Mouse (Mus musculus): Measurements from ENCODE around the gene Pstpip1.

The Pstpip1 gene

DNA sequence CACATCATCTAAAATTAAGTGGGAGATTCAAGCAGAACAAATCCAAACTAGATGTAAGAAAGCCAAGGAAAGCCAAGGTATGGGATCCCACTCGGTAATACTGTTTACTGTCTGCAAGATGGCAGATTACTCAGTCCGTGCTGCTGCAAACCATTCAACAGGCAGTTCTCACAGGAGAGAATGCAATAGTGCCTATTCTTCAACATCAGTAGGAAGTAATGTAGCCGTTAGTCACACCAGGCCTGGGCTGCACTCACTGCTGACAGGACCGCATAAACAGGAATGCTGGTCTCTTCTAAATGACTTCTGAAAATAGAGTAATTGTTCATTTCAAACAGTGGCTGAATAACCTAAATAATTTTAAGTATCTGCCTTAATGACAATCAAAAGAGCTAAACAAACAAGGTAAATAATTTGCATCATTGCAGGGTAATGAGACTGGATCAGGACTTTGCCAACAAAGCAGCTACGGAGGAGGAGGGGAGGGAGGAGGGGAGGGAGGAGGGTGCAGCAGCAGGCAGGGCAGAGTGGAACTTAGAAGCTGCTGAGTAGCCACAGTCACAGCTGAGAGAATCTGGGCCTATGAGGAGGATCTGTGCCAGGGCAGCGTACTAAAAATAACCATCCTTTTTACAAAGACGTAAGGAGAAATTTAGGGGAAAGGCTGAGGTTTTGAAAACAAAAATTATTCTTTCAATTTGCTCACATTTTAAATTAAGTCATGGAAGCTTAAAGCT lies 62.2 kb downstream of the Pstpip1 start:
- peak in 1 of 2 experiments; percentile 49 for DNase-seq (ENCODE audit: low spot score in 2 of 2)

DNA sequence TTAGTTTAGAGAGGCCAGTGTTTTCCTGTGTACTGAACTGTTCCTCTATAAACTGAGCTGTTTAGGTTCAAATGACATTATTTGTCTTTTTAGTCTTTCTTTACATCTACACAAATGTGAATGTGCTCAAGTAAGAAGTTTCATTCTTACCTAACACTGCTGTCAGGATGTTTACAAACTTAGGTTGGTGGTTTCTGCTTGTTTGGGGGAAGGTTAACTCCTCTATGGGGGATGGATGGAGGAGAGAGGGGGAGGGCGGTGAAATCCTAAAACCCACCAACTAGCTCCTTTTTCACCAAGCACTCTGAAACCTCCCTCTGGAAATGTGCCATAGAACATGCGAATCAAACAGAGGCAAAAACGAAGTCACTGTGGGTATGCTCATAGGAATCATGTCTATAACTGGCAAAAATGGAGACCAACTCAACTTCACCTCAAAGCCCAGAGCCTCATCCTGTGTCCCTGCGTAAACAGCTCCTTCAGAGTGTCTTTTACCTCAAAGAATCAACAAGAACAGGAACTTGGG lies 62.8 kb downstream of the Pstpip1 start:
- DNase-seq (ENCODE audit: low spot score in 2 of 2), result no peak

DNA sequence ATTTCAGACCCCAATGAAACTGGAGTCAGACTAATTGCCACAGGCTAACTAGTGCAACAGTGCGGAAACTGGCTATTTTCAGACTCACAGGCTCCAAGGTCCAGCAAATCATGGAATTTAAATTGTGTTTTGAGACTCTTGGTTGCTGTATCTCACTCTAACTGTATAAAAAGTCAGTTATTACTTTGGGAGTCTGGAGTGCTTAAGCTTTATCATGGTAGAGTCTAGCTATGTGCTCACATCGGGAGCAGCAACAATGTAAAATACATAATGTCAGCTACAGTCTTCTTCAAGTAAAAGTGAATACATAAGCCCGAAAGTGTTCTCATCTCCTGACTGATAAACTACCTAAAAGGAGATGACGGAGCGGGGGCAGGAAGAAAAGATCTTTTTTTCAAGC lies 64.8 kb downstream of the Pstpip1 start:
- DNase-seq (ENCODE audit: low spot score in 2 of 2), result no peak

- no peak for DNase-seq (ENCODE audit: low spot score in 2 of 2)
These were observed 68.3 kb downstream of the Pstpip1 start for GRCm38 (mm10) chr9:56158077-56158476.

DNA sequence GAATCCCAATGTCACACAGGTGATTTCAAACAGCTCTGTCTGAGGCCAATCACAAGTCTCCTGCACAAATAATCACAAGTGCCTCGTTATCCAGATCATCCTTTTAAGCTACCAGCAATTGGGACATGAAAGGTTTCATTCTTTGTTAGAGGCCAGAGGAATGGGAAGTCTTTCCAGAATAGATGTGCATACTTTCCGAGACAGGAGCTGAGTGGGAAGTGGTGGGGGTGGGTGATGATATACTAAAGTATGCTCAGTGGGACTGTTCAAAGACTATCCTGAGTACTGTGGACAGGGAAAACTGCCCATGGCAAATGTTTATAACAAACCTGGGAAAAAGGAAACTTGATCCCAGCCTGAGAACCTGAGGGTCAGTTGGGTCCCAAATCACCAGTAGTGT lies 69.7 kb downstream of the Pstpip1 start:
- DNase-seq (ENCODE audit: low spot score in 2 of 2), result no peak

GRCm38 (mm10) chr9:56160341-56161141 lies 70.8 kb downstream of the Pstpip1 start:
- DNase-seq (ENCODE audit: low spot score in 2 of 2), result peak; percentile 93 to 95

DNA sequence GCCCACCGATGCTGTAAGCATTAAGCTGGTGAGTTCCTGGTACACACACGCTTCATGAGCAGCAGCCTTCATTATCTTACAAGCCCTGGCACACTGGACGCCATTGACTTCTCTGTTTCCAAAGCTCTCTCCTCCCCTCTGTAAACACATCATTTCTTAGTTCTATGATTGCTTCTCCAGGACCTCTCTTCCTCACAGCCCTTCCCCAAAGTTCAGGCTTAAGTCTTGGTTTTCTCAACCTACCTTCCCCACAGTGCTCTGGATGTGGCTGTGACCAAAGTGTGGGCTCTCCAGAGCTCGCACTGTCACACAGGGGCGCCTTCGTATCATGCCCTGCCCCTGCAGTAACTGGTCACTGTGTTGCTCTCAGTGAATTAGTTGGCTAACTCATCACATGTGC lies 75.6 kb downstream of the Pstpip1 start, which contains the start of gene Tspan3:
Gene Tspan3 (minus strand): TSS at position 101 of the 400 bp plus-strand sequence.
- no peak for DNase-seq (ENCODE audit: low spot score in 2 of 2)

- no peak for DNase-seq (ENCODE audit: low spot score in 2 of 2)
These were observed 76.4 kb downstream of the Pstpip1 start for GRCm38 (mm10) chr9:56166161-56166560.

DNA sequence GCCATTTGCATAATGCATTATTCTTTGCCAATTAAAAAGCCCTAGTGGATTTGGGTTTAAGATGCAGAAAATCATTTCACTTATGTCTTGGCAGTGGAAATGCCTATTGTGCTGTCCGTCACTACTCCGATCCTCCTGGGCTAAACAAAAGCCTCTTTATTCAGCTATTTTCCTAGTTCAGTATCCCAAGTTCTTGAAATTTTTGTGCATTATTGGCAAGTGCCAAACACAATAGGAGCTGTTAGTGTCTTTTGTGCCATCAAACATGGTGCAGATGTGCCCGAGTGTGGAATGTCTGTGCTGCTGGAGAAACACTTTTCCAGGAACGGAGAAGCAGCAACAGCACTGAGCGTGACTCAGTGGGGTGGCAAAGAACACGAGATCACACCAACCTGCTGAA lies 77.9 kb downstream of the Pstpip1 start:
- no peak for DNase-seq (ENCODE audit: low spot score in 2 of 2)

- no peak for DNase-seq (ENCODE audit: low spot score in 2 of 2)
These were observed 85.6 kb downstream of the Pstpip1 start for GRCm38 (mm10) chr9:56175316-56175715.

DNA sequence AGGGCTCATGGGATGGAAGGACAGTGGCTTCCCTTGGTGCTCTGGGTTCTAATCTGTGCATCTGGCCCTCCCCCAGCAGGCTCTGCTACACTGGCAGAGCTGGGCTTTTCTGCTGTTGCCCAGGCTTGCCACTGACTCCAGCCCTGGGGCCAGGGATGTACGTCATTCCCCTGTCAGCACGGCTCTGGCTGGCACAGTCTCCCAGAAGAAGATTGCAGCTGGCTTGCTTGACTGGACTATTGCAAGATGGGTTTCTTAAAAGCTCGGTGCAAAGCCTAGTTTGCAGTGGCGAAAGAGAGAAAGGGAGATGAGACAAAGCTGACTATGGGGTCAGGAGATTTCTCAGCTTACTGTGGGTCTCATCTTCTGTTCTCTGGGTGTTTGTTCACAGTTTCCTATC lies 87.6 kb downstream of the Pstpip1 start:
- no peak for DNase-seq (ENCODE audit: low spot score in 2 of 2)

Measured in frontal cortex, postnatal 36 days (tissue).